Mouse (Mus musculus): ENCODE data around the gene Ggt5.

Gene Ggt5

GRCm38 (mm10) chr10:75568441-75568840 is 20.7 kb upstream of the Ggt5 start:
- no peak for DNase-seq (ENCODE audit: low read depth, low spot score)

- DNase-seq (ENCODE audit: low read depth, low spot score), result no peak
Observed at GRCm38 (mm10) chr10:75568851-75569250, 20.3 kb upstream of the Ggt5 start.

GRCm38 (mm10) chr10:75570981-75571657 is 18.0 kb upstream of the Ggt5 start:
- no peak for DNase-seq (ENCODE audit: low read depth, low spot score)

- DNase-seq (ENCODE audit: low read depth, low spot score), result no peak
Observed at GRCm38 (mm10) chr10:75571937-75572336, 17.2 kb upstream of the Ggt5 start.

- no peak for DNase-seq (ENCODE audit: low read depth, low spot score)
Observed at GRCm38 (mm10) chr10:75573181-75573580, 16.0 kb upstream of the Ggt5 start.

- no peak for DNase-seq (ENCODE audit: low read depth, low spot score)
Observed at GRCm38 (mm10) chr10:75573965-75574364, 15.2 kb upstream of the Ggt5 start.

- DNase-seq (ENCODE audit: low read depth, low spot score), result no peak
Observed at GRCm38 (mm10) chr10:75579129-75579528, 10.0 kb upstream of the Ggt5 start.

- peak; percentile 54 for DNase-seq (ENCODE audit: low read depth, low spot score)
Observed at GRCm38 (mm10) chr10:75585876-75586552, 3.1 kb upstream of the Ggt5 start.

GRCm38 (mm10) chr10:75586553-75586879 is 2.6 kb upstream of the Ggt5 start:
- DNase-seq (ENCODE audit: low read depth, low spot score), result no peak

GRCm38 (mm10) chr10:75587781-75588180 is 1.4 kb upstream of the Ggt5 start:
- no peak for DNase-seq (ENCODE audit: low read depth, low spot score)

- no peak for DNase-seq (ENCODE audit: low read depth, low spot score)
Observed at GRCm38 (mm10) chr10:75588336-75588735, 804 bp upstream of the Ggt5 start.

- no peak for DNase-seq (ENCODE audit: low read depth, low spot score)
Observed at GRCm38 (mm10) chr10:75589651-75590050, 511 bp downstream of the Ggt5 start.

GRCm38 (mm10) chr10:75591211-75591894 is 2.2 kb downstream of the Ggt5 start:
- DNase-seq (ENCODE audit: low read depth, low spot score), result no peak

GRCm38 (mm10) chr10:75592585-75592984 is 3.4 kb downstream of the Ggt5 start:
- DNase-seq (ENCODE audit: low read depth, low spot score), result no peak

GRCm38 (mm10) chr10:75595981-75596380 is 6.8 kb downstream of the Ggt5 start:
- no peak for DNase-seq (ENCODE audit: low read depth, low spot score)

- DNase-seq (ENCODE audit: low read depth, low spot score), result no peak
Observed at GRCm38 (mm10) chr10:75600189-75600730, 11.1 kb downstream of the Ggt5 start.

GRCm38 (mm10) chr10:75605162-75605846 is 16.2 kb downstream of the Ggt5 start:
- no peak for DNase-seq (ENCODE audit: low read depth, low spot score)

GRCm38 (mm10) chr10:75607253-75607652 is 18.1 kb downstream of the Ggt5 start:
- DNase-seq (ENCODE audit: low read depth, low spot score), result no peak

GRCm38 (mm10) chr10:75608975-75609374 is 19.8 kb downstream of the Ggt5 start:
- no peak for DNase-seq (ENCODE audit: low read depth, low spot score)

- no peak for DNase-seq (ENCODE audit: low read depth, low spot score)
Observed at GRCm38 (mm10) chr10:75610486-75610885, 21.3 kb downstream of the Ggt5 start.

- DNase-seq (ENCODE audit: low read depth, low spot score), result no peak
Observed at GRCm38 (mm10) chr10:75616044-75616443, 26.9 kb downstream of the Ggt5 start.

- no peak for DNase-seq (ENCODE audit: low read depth, low spot score)
Observed at GRCm38 (mm10) chr10:75620818-75621217, 31.7 kb downstream of the Ggt5 start.

Data from brain, embryonic 18.5 days (tissue).